Mouse (Mus musculus) T-helper 17 cell (primary cell): ENCODE data around the gene Gxylt1.
"Not testable (repeated sequence)": the region's sequence is repeated elsewhere in the genome, so short reads cannot be mapped to it uniquely, and the experiment has no call there.

Experiments
- in situ Hi-C, 2 experiments: fragments of 300-600 bp; cut with MboI, MseI; formaldehyde crosslinking; loops; 1 replicate in 1 of 2; 2 replicates in 1 of 2; pipeline ENCODE4 v1.15.1; 2025; ENCODE audit warnings: high pct_unique_total_duplicates in 2 of 2

Gxylt1 gene

DNA sequence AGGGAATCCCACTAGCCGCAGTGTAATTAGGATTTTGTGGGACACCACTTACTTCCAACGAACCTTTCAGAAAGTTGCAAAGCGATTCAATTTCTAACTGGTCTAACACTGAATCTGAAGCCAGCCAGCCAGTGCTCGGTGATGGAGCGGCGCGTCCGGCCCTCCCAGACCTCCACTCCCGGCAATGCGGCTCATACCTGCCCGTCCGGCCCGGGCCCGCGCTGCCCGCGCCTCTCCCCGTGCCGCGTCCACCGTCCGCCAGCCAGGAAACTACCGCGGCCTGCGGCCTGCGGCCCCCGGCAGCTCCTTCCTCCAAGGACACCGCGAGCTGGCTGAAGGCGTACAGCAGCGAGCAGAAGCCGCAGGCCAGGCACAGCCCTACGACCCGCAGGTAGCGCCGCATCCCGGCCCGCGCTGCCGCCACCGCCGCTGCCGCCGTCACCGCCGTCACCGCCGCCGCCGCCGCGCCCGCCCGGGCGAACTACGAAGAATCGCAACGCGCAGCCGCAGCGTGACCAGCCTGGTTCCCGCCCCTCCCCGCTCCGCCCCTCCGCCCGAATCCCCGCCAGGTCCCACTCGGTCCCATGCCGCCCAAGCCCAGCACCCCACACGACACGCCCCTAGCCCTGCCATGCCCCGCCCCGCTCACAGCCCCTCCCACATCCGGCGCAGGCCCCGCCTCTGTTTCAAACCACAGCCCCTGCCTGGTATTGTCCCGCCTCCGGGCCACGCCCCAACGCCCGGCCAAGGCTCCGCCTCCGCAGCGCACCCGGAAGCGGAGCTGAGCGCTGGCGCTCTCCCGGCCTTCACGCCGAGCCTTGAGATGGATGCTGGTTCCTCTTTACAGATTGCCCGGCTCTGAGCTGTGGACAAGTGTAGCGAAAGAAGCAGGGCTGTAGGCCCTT lies at the start of gene Gxylt1:
TSS of gene Gxylt1 (minus strand) at position 501 of the 905 bp plus-strand sequence.
- in situ Hi-C loops = loop anchor here in 1 of 2 experiments (25.0 kb wide), 1 partner anchor 1287 kb away; no protein-coding TSS in a partner anchor

DNA sequence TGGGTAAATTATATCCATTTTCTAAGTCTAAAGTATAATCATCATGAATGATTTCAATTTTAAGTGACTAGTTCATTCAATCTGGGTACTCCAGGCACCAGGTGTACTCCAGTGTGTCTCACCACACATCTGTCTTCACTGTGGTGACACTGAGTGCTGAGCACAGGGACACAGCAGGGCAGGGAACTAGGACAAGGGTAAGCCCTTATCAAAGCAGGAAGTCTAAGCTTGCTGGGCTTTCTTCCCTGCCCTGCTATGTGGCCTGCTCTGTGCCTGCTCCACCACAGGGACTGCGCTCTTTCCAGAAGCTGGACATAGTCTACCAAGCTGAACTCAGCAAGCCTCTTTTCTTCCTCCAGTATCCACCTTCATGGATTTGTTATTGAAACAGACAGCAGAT lies 43.8 kb upstream of the Gxylt1 start:
- in situ Hi-C loops = no loop called here

DNA sequence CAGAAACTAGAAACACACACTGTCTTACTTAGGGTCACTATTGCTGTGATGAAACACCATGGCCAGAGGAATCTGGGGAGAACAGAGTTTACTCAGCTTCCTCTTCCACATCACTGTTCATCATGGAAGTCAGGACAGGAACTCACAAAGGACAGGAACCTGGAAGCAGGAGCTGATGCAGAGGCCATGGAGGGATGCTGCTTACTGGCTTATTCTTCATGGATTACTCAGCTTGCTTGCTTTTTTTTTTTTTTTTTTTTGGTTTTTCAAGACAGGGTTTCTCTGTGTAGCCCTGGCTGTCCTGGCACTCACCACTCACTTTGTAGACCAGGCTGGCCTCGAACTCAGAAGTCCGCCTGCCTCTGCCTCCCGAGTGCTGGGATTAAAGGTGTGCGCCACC lies 35.3 kb upstream of the Gxylt1 start:
- in situ Hi-C loops = not testable (repeated sequence)

DNA sequence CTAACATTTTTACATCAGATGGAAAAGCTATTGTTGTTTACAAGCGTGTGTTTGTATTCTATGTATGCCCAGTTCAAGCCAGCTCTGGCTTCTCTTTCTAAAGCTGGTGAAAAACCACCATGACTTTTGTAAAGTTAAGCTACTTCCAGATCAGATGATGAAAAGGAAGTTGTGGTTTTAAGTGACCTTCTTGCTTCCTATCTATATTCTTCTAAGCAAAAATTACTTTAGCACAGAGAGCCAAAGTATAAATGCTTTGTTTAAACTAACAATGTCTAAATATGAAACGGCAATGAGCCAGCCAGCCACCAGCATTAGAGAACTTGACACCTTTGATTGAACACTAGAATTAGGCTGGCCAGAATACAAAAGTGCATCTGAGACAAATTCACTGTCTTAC lies 23.2 kb upstream of the Gxylt1 start:
- in situ Hi-C loops = no loop called here

DNA sequence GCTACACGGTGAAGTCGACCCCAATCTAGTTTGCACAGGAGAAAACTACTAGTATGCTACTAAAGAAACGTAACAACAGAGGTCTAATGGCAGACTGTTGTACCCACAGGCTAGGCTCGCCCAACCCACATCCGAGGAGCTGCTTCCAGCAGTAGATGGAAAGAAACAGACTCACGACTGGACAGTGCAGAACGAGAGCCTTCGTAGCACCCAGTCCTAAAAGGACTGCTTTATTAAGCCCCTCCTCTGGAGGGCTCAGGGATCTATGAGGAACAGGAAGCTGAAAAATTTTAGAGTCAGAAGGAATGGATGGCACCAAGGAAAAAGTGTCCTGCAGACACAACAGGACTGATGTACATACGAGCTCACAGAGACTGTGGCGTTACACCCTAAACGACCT lies 19.5 kb upstream of the Gxylt1 start:
- in situ Hi-C loops = no loop called here

DNA sequence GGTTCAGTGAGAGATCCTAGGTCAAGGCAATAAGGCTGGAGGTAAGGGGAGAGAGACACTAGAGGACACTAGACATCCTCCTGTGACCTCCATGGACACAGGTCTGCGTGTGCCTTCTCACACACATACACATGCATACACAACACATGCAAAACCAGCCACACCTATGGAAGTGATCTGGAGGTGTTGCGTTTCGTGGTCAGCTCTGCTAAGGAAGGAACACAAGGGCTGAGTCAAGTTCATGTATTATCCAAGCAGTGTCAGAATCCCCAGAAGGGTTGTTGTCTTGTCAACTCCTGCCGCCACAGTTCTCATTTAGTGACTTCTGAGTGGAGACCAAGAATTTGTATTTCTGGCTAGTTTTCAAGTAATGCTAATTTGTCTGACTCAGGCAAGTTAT lies 13.3 kb upstream of the Gxylt1 start:
- in situ Hi-C loops = no loop called here

DNA sequence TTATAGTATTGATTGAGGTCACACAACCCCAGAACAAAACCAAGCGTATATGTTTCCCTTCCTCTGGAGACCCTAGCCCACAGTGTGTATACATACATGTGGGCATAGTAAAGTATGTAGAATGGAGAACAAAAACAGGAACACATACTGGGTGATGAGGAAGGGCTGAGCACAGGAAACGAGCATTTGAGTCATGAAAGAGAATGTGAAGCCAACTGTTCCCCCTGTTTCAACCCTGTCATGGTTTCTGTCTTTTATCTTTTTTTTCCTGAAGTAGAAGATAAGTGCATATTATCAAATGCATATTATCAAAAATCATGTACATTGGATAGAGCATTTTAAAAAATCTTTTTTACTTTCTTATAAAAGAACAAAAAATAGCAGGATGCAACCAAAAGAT lies 12.6 kb upstream of the Gxylt1 start:
- in situ Hi-C loops = no loop called here

DNA sequence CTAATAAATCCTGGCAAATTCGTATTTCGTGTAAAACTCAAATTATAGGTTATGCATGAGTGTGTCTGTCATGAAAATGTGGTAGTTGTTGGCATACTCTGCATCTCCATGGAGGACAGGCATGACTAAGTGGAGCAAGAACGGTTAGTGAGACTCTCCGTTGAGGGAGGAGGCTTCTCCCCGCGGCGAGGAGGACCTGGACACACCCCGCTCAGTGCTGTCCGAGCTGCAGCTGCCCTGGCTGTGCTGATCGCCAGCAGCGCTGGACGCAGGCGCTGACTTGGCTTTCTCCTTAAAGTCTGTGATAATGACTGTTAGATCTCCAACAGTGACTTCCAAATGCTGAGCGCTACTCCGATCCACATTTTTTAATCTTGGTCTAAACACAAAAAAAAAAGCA lies 10.3 kb upstream of the Gxylt1 start:
- in situ Hi-C loops = no loop called here

DNA sequence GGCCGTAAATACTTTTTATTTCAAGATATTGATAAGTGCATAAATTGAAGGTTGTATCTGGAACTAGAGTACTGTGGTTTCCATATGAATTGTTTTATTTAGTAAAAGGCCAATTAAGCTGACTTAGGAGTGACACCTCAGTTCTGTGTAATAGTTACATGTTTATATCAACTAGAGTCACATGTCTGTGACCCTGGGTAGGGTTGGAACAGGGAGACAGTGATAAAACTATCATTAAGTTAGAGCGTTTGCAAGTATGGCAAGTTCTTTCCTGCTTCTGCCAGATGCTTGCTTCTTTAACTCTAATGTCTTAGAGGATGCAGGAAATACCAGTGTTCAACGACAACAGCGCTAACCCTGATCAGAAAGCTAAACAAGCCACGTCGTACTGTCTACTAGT lies 9.3 kb upstream of the Gxylt1 start:
- in situ Hi-C loops = no loop called here

DNA sequence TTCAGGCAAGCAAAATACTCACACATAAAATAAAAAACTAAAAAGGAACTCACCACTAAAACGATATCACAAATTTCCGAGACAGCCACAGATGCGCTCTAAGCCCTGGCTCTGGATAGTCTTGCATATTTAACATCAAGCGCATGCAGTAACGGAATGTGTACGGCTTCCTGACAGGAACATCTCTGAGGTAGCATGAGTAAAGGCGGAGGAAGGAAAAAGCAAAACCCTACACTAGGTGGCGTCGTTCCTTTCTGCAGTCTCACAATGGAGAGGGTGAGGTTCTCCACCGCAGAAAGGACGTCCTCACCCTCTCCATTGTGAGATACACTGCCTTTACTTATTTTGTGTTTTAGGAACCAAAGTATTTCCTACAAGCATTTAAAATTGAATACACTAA lies 8.4 kb upstream of the Gxylt1 start:
- in situ Hi-C loops = no loop called here

DNA sequence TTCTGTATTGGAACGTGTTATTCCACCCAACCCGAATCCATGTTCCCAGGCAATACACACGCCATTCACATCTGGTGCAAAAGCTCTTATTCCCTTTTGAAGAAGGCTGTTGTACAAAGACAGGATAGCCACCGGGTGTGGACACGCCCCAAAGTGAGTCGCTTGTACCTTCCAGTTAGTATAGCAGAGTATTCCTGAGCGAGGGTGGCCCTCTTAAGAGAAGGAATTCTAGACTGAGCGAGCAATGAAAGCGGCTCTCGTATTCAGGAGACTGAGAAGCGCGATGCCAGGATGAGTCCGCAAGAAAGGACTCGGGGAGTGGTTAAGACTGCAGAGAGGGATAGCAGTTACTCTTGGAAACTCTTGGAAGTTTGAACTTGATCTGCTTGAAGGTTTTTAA lies 1.3 kb upstream of the Gxylt1 start:
- in situ Hi-C loops = no loop called here

DNA sequence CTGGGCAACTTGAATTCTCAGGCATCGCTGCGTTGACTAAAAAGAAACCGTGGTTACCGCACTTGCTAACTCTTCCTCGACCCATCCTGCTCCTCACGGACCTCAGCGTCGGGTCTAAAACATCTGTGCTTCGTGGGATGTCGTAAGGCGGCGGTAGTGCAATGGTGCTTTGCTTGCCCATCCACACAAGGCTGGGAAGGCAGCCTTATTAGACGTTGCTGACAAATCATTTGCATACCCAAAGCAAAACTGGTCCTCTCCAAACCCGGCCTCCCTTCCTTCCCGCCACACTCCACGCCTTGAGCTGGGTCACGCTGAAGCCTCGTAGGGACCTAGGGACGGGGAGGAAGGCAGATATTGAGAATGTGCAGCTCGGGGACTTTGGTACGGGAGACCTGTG lies 644 bp upstream of the Gxylt1 start:
- in situ Hi-C loops = no loop called here

DNA sequence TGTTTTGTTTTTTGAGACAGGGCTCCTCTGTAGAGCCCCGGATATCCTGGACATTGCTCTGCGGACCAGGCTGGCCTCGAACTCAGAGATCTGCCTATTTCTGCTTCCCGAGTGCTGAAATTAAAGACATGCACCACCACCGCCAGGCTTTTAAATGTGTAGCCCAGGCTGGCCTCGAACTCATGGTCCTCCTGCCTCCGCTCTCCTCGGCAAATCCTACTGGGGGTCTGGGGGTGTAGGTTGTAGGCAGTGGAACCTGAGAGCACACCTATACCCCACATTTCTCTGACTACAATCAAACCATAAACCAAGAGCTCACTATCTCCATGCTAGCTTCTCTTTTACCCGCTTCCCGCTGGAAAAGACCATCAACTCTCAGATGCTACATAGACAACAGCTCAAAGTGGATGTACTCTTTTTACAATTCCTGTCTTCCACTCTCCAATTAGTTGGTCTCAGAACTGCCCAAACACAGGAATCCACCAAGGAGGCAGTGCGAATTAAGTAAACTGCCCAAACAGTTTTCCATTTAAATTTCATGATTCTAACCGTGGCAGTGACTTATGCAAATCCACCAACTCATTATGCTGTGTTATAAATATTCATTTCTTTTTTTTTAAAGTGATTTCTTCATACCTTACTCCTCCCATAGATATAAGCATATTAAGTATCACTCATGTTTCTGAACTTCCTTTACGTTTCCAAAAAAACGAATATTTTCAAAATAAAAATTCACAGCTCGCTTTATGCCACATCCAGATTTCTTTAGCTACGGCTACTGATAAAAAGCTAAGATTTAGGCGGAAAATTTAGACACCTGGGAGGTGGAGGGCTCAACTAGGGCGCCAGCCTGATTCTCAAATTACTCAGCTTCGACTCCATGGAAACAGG lies 946 bp downstream of the Gxylt1 start:
- in situ Hi-C loops = loop anchor here in 1 of 2 experiments (25.0 kb wide), 1 partner anchor 1288 kb away; no protein-coding TSS in a partner anchor

DNA sequence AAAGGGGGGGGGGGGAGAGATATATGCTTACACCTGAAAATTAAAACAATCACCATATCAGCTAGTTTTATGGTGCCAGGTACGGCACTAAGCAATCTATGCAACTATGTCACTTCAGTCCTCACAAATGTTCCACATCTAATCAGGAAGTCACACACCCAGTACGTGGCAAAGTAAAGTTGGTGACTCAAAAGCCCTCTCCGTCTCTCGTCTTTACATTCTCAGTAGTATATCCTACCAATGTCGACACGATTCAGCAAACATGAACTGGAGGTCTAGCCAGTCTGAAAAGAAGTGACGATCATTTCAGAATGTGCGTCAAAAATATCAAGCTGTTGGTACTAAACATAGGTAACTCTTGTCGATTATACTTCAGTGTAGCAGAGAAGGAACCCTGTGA lies 2.0 kb downstream of the Gxylt1 start:
- in situ Hi-C loops = loop anchor here in 1 of 2 experiments (25.0 kb wide), 1 partner anchor 1289 kb away; no protein-coding TSS in a partner anchor

DNA sequence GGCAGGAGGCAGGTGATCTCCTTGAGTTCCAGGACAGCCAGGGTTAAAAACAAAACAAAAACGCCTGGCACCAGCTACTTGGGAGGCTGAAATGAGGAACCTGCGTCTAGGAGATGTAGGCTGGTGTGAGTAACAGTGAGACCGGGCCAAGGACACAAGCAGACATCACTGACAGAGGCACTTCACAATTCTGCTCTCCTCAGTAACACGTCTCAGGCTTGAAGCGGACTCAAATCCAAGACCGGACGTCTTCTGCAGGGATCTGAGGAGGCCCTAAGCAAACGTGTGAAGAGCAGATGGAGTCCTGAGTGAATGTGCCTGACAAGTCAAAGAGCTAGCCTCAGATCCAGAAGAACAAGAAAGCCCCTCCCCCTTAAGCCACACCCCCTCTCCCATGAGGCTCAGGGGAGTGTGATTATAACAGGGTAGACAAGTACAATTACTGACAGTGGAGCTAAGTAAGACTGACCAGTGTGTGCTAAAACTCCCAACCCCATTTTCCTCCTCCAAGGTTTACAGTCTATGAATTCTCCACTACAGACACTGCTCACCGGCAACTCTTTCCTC lies 4.6 kb downstream of the Gxylt1 start:
- in situ Hi-C loops = loop anchor here in 1 of 2 experiments (25.0 kb wide), 1 partner anchor 1292 kb away; no protein-coding TSS in a partner anchor

DNA sequence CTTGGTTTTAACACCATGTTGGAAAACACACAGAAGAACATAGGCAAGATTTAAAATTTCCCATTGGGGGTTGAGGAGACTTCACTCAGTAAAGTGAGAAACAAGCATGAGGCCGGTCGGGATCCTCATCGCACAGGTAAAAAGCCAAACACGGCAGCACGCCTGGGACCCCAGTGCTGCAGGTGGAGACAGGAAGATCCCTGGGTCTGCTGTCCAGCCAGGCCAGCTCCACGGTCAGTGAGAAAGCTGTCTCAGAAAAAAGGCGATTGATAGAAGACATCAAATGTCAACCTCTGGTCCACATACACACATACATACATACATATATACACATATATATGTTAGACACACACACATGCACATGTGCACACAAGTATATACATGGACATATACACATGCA lies 5.4 kb downstream of the Gxylt1 start:
- in situ Hi-C loops = loop anchor here in 1 of 2 experiments (25.0 kb wide), 1 partner anchor 1293 kb away; no protein-coding TSS in a partner anchor

DNA sequence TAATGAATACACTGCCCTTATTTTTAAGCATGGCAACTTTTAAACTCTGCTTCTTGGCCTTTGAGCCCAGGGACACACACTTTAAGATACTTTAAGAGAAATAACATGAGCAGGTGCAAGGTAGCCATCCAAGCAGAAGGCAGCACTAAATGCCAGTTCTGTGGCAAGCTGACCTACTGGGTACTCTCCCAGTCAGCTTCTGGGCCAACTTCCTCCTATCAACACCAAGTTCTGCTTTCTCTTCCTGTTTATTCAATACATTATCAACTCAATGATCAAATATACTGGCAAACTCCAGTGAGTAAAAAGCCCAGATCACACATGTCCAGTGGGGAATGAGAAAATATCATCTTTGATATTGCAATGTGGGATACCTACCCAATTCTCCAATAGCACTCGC lies 7.0 kb downstream of the Gxylt1 start:
- in situ Hi-C loops = loop anchor here in 1 of 2 experiments (25.0 kb wide), 1 partner anchor 1294 kb away; no protein-coding TSS in a partner anchor

DNA sequence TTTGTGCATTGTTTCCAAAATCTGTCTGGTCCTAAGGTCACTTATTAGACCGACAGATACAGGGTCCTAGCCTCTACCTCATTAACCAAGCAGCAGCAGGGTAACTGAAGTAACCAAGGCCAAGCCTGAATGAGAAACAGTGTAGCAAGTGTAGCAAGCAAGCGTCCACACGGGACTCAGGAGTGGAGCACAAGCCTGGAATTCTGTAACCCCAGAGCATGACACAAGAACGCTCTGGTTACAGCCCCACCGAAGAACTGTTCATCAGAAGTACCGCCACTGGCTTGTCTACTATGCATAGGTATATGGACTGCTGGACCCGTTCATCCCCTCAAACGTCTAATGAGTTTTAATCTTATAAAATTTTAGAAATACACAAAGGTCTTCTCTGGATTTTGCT lies 7.5 kb downstream of the Gxylt1 start:
- in situ Hi-C loops = loop anchor here in 1 of 2 experiments (25.0 kb wide), 1 partner anchor 1295 kb away; no protein-coding TSS in a partner anchor

DNA sequence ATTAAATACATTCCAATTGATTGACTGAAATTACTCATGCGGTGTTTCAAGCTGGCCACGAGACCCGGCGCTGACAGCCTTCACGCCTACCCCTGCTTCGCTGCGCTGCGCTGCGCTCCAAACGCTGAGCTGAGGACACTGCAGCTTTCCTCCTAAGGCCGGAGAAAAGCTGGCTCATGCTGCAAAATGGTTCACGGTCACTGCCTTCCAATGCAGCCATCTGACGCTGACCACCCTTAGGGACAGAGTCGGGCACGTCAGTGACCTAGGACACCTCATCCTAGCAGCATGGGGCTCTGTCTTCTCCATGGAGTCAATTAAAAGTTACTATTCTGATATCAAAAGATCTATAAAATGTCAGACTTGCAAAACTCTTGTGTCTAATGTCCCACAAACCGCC lies 8.6 kb downstream of the Gxylt1 start:
- in situ Hi-C loops = loop anchor here in 1 of 2 experiments (25.0 kb wide), 1 partner anchor 1296 kb away; no protein-coding TSS in a partner anchor

DNA sequence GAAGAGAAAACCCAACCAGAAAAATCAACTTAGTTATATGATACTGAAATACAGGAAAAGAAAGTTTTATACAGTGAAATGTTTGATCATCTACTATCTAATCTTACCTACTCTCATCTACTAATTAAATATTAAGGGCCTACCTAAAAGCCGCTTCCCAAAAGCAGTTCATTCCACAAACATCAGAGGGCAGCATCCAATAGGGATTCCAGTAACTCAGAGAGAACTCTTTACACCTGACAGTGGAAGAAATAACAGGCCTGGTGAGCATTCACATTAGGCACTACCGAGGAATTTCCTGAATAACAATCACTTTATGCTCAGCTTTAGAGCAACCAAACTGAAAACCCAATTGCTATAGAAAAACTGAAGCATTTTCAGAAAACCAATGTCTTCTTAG lies 9.3 kb downstream of the Gxylt1 start:
- in situ Hi-C loops = loop anchor here in 1 of 2 experiments (25.0 kb wide), 1 partner anchor 1297 kb away; no protein-coding TSS in a partner anchor

DNA sequence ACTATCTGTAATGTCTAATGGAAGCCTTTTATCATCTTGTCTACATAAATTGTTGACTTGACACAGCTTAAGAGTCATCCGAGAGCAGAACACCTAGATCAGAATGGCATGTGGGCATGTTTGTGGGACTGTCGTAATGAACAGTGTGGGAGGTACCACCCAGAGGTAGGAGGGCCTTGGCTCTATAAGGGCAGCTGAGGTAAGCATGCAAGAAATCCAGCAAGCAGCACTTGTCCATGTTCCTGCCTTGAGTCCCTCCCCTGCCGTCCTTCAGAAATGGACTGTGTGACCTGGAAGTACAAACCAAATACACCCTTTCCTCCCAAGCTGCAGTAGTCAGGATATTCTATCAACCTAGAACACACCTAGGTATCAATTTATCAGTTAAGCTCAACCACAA lies 9.7 kb downstream of the Gxylt1 start:
- in situ Hi-C loops = loop anchor here in 1 of 2 experiments (25.0 kb wide), 1 partner anchor 1297 kb away; no protein-coding TSS in a partner anchor
